Mouse (Mus musculus): ENCODE measurements around the gene Olfr603. TPM values are rescaled to one million over a fixed set of nuclear protein-coding genes. Genes with fewer than 3 reads are reported as not detected.
"Not testable (repeated sequence)": the region's sequence is repeated elsewhere in the genome, so short reads cannot be mapped to it uniquely, and the experiment has no call there.

The Olfr603 gene
- polyA plus RNA-seq (2014; fragmentation: Nextera tagmentation; extraction: Ambion mirVana), result not detected in 2 replicates

GRCm38 (mm10) chr7:103386077-103386476 is at the start of gene Olfr603:
Olfr603 (minus strand) TSS chr7:103386177.
- Histone ChIP-seq H3K4me2 (ENCODE audit: low read depth, low read length) (no peak within 1 kb of the TSS), H3K27me3 (replicated peaks; ENCODE audit: control insufficient read depth, insufficient read depth, low read length) (no peaks in the 10 kb centered on the region), H3K4me1 (ENCODE audit: control insufficient read depth, insufficient read depth, low read length) (no peaks in the 10 kb centered on the region), H3K36me3 (ENCODE audit: control insufficient read depth, insufficient read depth, low read length) (no peaks in the 10 kb centered on the region), H3K9me3 (ENCODE audit: control insufficient read depth, low read length) (no peaks in the 10 kb centered on the region), H3K9ac (ENCODE audit: low read depth, low read length) (no peak within 1 kb of the TSS), H3K4me3 (ENCODE audit: low read depth, low read length) (no peak within 1 kb of the TSS), H3K27ac (replicated peaks; ENCODE audit: low read depth, low read length) (no peak within 1 kb of the TSS)
- ATAC-seq (ENCODE audit: low read depth), result no peak
- DNase-seq (ENCODE audit: low spot score), result no peak

- not testable (repeated sequence) for ATAC-seq (ENCODE audit: low read depth); H3K4me2 ChIP-seq (ENCODE audit: low read depth, low read length)
Observed at GRCm38 (mm10) chr7:103414772-103415171, 28.8 kb upstream of the Olfr603 start, which contains the start of gene Usp17lc. Usp17lc (plus strand) TSS chr7:103415072.

GRCm38 (mm10) chr7:103406521-103407055 is 20.6 kb upstream of the Olfr603 start:
- H3K36me3 ChIP-seq (ENCODE audit: control insufficient read depth, insufficient read depth, low read length); H3K4me1 ChIP-seq (ENCODE audit: control insufficient read depth, insufficient read depth, low read length); H3K9ac ChIP-seq (ENCODE audit: low read depth, low read length); DNase-seq (ENCODE audit: low spot score); H3K4me2 ChIP-seq (ENCODE audit: low read depth, low read length); H3K9me3 ChIP-seq (ENCODE audit: control insufficient read depth, low read length); H3K27me3 ChIP-seq (replicated peaks; ENCODE audit: control insufficient read depth, insufficient read depth, low read length); ATAC-seq (ENCODE audit: low read depth); H3K27ac ChIP-seq (replicated peaks; ENCODE audit: low read depth, low read length); H3K4me3 ChIP-seq (ENCODE audit: low read depth, low read length): not testable (repeated sequence)
- 69% methylated on average over 3 of the region's 3 CpGs for WGBS

More at GRCm38 (mm10) chr7:103414772-103415171, 28.8 kb upstream of the Olfr603 start, which contains the start of gene Usp17lc:
- H3K36me3 ChIP-seq (ENCODE audit: control insufficient read depth, insufficient read depth, low read length); H3K27ac ChIP-seq (replicated peaks; ENCODE audit: low read depth, low read length); H3K4me3 ChIP-seq (ENCODE audit: low read depth, low read length); H3K9me3 ChIP-seq (ENCODE audit: control insufficient read depth, low read length); H3K4me1 ChIP-seq (ENCODE audit: control insufficient read depth, insufficient read depth, low read length); DNase-seq (ENCODE audit: low spot score); H3K9ac ChIP-seq (ENCODE audit: low read depth, low read length); H3K27me3 ChIP-seq (replicated peaks; ENCODE audit: control insufficient read depth, insufficient read depth, low read length): not testable (repeated sequence)
- 50% methylated on average over 1 of the region's 1 CpGs for WGBS

GRCm38 (mm10) chr7:103398981-103399380 is 13.0 kb upstream of the Olfr603 start:
- DNase-seq (ENCODE audit: low spot score), result no peak
- H3K27me3 ChIP-seq (replicated peaks; ENCODE audit: control insufficient read depth, insufficient read depth, low read length), result no peaks in the 10 kb centered on the region
- H3K9ac ChIP-seq (ENCODE audit: low read depth, low read length), result no peak overlapping the region
- H3K4me3 ChIP-seq (ENCODE audit: low read depth, low read length), result no peak overlapping the region
- 20% methylated on average over 1 of the region's 1 CpGs for WGBS
- no peak overlapping the region for H3K27ac ChIP-seq (replicated peaks; ENCODE audit: low read depth, low read length)
- no peaks in the 10 kb centered on the region for H3K4me1 ChIP-seq (ENCODE audit: control insufficient read depth, insufficient read depth, low read length)
- no peak overlapping the region for H3K4me2 ChIP-seq (ENCODE audit: low read depth, low read length)
- H3K9me3 ChIP-seq (ENCODE audit: control insufficient read depth, low read length), result no peaks in the 10 kb centered on the region
- no peak for ATAC-seq (ENCODE audit: low read depth)
- H3K36me3 ChIP-seq (ENCODE audit: control insufficient read depth, insufficient read depth, low read length), result no peaks in the 10 kb centered on the region

- Histone ChIP-seq H3K9me3 (ENCODE audit: control insufficient read depth, low read length) (no peaks in the 10 kb centered on the region), H3K27ac (replicated peaks; ENCODE audit: low read depth, low read length) (no peak overlapping the region), H3K4me1 (ENCODE audit: control insufficient read depth, insufficient read depth, low read length) (no peaks in the 10 kb centered on the region), H3K27me3 (replicated peaks; ENCODE audit: control insufficient read depth, insufficient read depth, low read length) (no peaks in the 10 kb centered on the region), H3K36me3 (ENCODE audit: control insufficient read depth, insufficient read depth, low read length) (no peaks in the 10 kb centered on the region), H3K4me2 (ENCODE audit: low read depth, low read length) (no peak overlapping the region), H3K4me3 (ENCODE audit: low read depth, low read length) (no peak overlapping the region), H3K9ac (ENCODE audit: low read depth, low read length) (no peak overlapping the region)
- ATAC-seq (ENCODE audit: low read depth), result no peak
- DNase-seq (ENCODE audit: low spot score), result no peak
Observed at GRCm38 (mm10) chr7:103397758-103398157, 11.8 kb upstream of the Olfr603 start.

GRCm38 (mm10) chr7:103362555-103362954 is 23.4 kb downstream of the Olfr603 start, which contains the start of gene Olfr601:
Olfr601 (minus strand) TSS chr7:103362655.
- no peak within 1 kb of the TSS for H3K27ac ChIP-seq (replicated peaks; ENCODE audit: low read depth, low read length)
- no peak for DNase-seq (ENCODE audit: low spot score)
- H3K9ac ChIP-seq (ENCODE audit: low read depth, low read length), result no peak within 1 kb of the TSS
- H3K4me3 ChIP-seq (ENCODE audit: low read depth, low read length), result no peak within 1 kb of the TSS
- no peak for ATAC-seq (ENCODE audit: low read depth)
- H3K9me3 ChIP-seq (ENCODE audit: control insufficient read depth, low read length), result no peaks in the 10 kb centered on the region
- H3K4me1 ChIP-seq (ENCODE audit: control insufficient read depth, insufficient read depth, low read length), result no peaks in the 10 kb centered on the region
- no peaks in the 10 kb centered on the region for H3K27me3 ChIP-seq (replicated peaks; ENCODE audit: control insufficient read depth, insufficient read depth, low read length)
- H3K36me3 ChIP-seq (ENCODE audit: control insufficient read depth, insufficient read depth, low read length), result no peaks in the 10 kb centered on the region
- WGBS, result 92% methylated on average over 1 of the region's 1 CpGs
- H3K4me2 ChIP-seq (ENCODE audit: low read depth, low read length), result no peak within 1 kb of the TSS

GRCm38 (mm10) chr7:103349569-103349968 is 36.4 kb downstream of the Olfr603 start, which contains the start of gene Olfr600:
Olfr600 (minus strand) TSS chr7:103349669.
- no peak within 1 kb of the TSS for H3K9ac ChIP-seq (ENCODE audit: low read depth, low read length)
- ATAC-seq (ENCODE audit: low read depth) (no peak), DNase-seq (ENCODE audit: low spot score) (no peak)
- no peak within 1 kb of the TSS for H3K4me2 ChIP-seq (ENCODE audit: low read depth, low read length)
- H3K27ac ChIP-seq (replicated peaks; ENCODE audit: low read depth, low read length), result no peak within 1 kb of the TSS
- H3K27me3 ChIP-seq (replicated peaks; ENCODE audit: control insufficient read depth, insufficient read depth, low read length), result no peaks in the 10 kb centered on the region
- H3K36me3 ChIP-seq (ENCODE audit: control insufficient read depth, insufficient read depth, low read length), result no peaks in the 10 kb centered on the region
- H3K4me1 ChIP-seq (ENCODE audit: control insufficient read depth, insufficient read depth, low read length), result no peaks in the 10 kb centered on the region
- H3K9me3 ChIP-seq (ENCODE audit: control insufficient read depth, low read length), result no peaks in the 10 kb centered on the region
- H3K4me3 ChIP-seq (ENCODE audit: low read depth, low read length), result no peak within 1 kb of the TSS

- H3K4me2 ChIP-seq (ENCODE audit: low read depth, low read length), result no peak within 1 kb of the TSS
- no peak within 1 kb of the TSS for H3K9ac ChIP-seq (ENCODE audit: low read depth, low read length)
- H3K27me3 ChIP-seq (replicated peaks; ENCODE audit: control insufficient read depth, insufficient read depth, low read length), result no peaks in the 10 kb centered on the region
- H3K27ac ChIP-seq (replicated peaks; ENCODE audit: low read depth, low read length), result no peak within 1 kb of the TSS
- H3K9me3 ChIP-seq (ENCODE audit: control insufficient read depth, low read length), result no peaks in the 10 kb centered on the region
- WGBS, result 83% methylated on average over 1 of the region's 1 CpGs
- DNase-seq (ENCODE audit: low spot score), result no peak
- no peak within 1 kb of the TSS for H3K4me3 ChIP-seq (ENCODE audit: low read depth, low read length)
- H3K4me1 ChIP-seq (ENCODE audit: control insufficient read depth, insufficient read depth, low read length), result no peaks in the 10 kb centered on the region
- ATAC-seq (ENCODE audit: low read depth), result no peak
- no peaks in the 10 kb centered on the region for H3K36me3 ChIP-seq (ENCODE audit: control insufficient read depth, insufficient read depth, low read length)
Observed at GRCm38 (mm10) chr7:103335617-103336016, 50.4 kb downstream of the Olfr603 start, which contains the start of gene Olfr599. Olfr599 (plus strand) TSS chr7:103335917.
